Mouse (Mus musculus): ENCODE data around the gene Lce1a2.
"Not testable (repeated sequence)": the region's sequence is repeated elsewhere in the genome, so short reads cannot be mapped to it uniquely, and the experiment has no call there.

Lce1a2 gene

DNA sequence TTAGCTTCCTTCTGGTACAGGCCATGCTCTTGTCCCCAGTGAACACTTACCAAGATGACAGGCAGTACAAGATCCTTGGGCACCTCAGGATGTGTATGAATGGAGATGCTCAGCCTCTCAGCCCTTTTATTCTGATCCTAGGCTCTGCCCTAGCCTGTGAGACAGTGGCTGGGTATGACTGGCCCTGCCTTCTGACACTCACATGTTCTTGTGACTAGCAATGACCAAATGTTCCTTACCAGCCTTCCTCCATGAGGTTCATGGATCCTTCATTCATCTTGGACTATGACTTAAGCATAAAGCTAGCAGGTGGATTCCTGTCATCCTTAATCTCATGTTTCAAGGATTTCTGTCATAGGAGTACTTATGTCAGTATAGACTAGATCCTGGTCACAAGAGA is at the start of gene Lce1a2:
Gene Lce1a2 (minus strand): TSS at position 101 of the 400 bp plus-strand sequence.
- no peak for DNase-seq (ENCODE audit: low spot score in 2 of 2)

- DNase-seq (ENCODE audit: low spot score in 2 of 2): no peak
Observed at GRCm38 (mm10) chr3:92715122-92715521, 45.0 kb upstream of the Lce1a2 start.

DNA sequence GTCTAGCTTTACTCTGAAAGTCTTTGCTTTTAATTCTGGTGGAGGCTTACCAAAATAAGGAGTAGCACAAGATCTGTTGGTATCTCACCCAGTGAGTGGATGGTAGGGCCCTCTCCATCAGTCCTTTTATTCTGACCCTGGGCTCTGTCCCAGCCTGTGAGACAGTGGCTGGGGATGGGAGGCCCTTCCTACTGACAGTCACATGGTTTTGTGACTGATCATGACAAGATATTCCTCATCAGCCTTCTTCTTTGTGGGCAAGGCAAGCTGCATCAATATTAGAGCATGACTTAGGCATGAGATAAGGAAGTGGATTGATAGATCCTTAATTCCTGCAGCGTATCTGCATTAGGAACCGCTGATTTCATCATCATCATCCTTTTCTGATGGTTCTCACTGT is 38.9 kb upstream of the Lce1a2 start, which contains the start of gene Lce1e:
Gene Lce1e (minus strand): TSS at position 101 of the 400 bp plus-strand sequence.
- DNase-seq (ENCODE audit: low spot score in 2 of 2): no peak

DNA sequence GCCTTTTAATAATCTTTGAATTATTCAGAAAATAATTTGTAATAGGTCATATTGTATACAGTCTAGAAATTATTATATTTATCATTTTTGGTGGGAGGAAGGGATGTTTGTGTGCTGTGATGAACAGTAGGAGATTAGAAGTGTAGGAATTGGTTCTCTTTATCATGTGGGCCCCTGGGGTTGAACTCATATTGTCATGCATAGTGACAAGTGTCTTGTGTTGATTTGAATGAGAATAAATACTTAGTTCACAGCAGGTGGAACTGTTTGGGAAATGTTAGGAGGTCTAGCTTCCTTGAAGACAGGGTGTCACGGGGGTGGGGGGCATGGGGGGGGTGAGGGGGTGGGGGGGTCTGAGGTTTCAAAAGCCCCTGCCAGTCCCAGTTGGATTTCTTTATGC is 24.5 kb upstream of the Lce1a2 start:
- no peak for DNase-seq (ENCODE audit: low spot score in 2 of 2)

DNA sequence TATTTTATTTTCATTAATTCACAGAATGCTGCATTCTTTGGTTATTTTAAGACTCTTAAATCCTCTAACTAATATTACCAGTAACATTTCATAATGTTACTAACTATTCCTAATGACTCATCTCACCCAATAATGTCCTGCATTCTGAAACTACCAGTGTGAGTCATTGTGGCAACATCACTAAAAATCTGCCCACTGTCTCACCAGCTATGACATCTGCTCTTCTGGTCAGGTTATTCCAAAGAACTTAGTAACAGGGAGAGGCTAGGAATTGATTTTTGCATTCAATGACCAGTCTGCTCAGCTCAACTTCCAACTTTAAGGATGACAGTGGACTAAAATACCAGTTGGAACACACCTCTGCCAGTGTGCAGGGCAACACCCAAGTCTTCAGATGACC is 21.6 kb upstream of the Lce1a2 start:
- DNase-seq (ENCODE audit: low spot score in 2 of 2): no peak

GRCm38 (mm10) chr3:92689154-92689553 is 19.0 kb upstream of the Lce1a2 start:
- DNase-seq (ENCODE audit: low spot score in 2 of 2): not testable (repeated sequence)

DNA sequence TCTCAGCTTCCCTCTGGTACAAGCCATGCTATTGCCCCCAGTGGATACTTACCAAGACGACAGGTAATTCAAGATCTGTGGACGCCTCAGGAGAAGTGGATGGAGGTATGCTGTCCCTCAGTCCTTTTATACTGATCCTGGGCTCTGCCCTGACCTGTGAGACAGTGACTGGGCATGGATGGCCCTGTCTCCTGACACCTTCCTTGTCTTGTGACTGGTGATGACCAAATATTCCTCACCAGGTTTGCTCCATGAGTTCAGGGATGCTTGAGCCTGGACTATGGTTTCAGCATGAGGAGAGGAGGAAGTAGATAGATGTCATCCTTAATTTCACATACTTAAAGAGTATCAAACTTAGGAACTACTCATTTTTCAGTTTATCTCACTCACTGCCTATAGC is 17.0 kb upstream of the Lce1a2 start, which contains the start of gene Lce1d:
Gene Lce1d (minus strand): TSS at position 101 of the 400 bp plus-strand sequence.
- no peak for DNase-seq (ENCODE audit: low spot score in 2 of 2)

GRCm38 (mm10) chr3:92678947-92679346 is 8.8 kb upstream of the Lce1a2 start, which contains the start of gene Lce1c:
TSS of gene Lce1c (plus strand) at chr3:92679247.
- DNase-seq (ENCODE audit: low spot score in 2 of 2): no peak

- no peak for DNase-seq (ENCODE audit: low spot score in 2 of 2)
Observed at GRCm38 (mm10) chr3:92656826-92657225, 13.3 kb downstream of the Lce1a2 start, which contains the start of gene Lce1b. TSS of gene Lce1b (minus strand) at chr3:92656926.

DNA sequence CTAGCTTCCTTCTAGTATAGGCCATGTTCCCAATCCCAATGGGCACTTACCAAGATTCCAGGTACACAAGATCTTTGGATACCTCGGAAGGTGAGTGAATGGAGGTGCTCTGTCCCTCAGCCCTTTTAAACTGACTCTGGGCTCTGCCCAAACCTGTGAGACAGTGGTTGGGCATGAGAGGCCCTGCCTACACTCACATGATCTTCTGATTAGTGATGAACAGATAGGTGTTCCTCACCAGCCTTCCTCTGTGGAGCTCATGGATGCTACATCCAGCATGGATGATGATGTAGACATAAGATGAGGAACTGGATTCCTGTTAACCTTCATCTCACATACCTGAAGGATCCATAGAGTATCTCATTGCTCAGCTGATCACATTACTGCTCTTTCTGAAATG is 21.9 kb downstream of the Lce1a2 start, which contains the start of gene Lce1a1:
Gene Lce1a1 (minus strand): TSS at position 101 of the 400 bp plus-strand sequence.
- DNase-seq (ENCODE audit: low spot score in 2 of 2): no peak

DNA sequence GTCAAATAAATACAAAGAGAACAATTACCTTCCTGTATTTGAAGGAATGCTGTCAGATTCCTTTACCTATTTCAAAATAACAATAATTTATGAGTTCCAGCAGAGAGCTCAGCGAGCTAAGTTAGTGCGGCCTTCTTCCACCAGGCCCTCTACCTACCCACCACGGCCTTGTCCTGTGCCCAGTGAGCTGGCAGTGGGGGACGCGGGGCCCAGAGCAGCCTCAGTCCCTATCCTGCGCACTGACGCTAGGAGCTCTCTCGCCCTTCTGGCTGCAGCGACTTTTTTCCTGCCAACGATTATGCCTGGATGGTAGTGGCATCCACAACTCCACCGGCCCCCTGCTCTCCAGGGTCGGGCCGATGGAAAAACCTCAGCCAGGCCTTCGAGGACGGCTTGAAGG is 30.3 kb downstream of the Lce1a2 start:
- DNase-seq (ENCODE audit: low spot score in 2 of 2): no peak

GRCm38 (mm10) chr3:92638653-92638991 is 31.5 kb downstream of the Lce1a2 start:
- no peak for DNase-seq (ENCODE audit: low spot score in 2 of 2)

DNA sequence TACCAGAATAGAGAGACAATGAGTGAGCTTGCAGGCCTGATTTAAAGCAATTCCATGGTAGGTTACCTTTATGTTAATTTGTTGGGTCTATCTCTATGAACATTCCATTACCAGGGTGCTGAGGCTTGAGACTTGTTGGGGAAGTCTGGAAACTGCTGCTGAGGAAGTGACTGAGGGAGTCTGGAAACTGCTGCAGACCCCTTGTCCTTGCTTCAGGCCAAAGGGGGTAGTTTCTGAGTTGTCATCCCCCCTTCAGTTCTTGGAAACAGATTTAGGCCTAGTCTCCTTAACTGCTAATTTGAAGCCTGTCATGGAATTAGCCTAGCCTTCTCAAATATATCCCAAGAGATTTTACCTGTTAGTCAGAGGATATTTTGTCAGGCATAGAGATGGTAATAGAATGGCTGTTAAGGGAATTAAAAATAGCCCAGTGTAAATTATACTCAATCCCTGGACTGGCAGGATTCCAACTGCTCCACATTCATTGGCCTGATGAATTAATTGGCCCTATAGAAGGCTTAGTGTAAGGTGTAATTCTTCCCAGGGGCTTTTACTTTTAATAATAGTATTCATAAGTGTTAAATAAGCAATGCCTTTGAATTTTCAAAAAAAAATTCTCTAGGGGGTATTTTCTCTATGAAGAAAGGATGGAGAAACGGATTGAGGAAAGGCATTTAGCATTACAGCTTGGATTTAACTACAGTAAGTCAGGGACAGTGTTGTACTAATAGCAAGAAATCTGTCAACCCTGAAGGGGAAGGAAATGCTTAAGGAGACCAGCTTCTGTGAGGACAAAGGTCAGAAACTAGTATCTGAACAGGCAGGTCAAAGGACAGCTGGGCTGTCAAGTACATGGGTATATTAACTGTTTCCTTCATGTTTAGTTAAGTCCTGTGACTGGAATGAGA is 32.1 kb downstream of the Lce1a2 start:
- DNase-seq (ENCODE audit: low spot score in 2 of 2): no peak

- DNase-seq (ENCODE audit: low spot score in 2 of 2): no peak
Observed at GRCm38 (mm10) chr3:92621560-92621959, 48.6 kb downstream of the Lce1a2 start, which contains the start of gene Lce6a. TSS of gene Lce6a (minus strand) at chr3:92621660.

Data from frontal cortex, postnatal 25 days (tissue).